Mouse (Mus musculus) adipocyte (in vitro differentiated cells): ENCODE measurements around the gene Capn8.

ENCODE experiments used
- DNase-seq: peaks from one replicate; pipeline ENCODE4 v3.0.0-alpha.2; 2016; ENCODE audit warnings: low spot score

Gene Capn8

GRCm38 (mm10) chr1:182564408-182565120 is at the start of gene Capn8:
TSS of gene Capn8 (plus strand) at chr1:182565007.
- no peak for DNase-seq

GRCm38 (mm10) chr1:182516758-182517676 is 47.8 kb upstream of the Capn8 start, which contains the start of gene Capn2:
TSS of gene Capn2 (minus strand) at chr1:182517608.
- peak; percentile 73 for DNase-seq

DNA sequence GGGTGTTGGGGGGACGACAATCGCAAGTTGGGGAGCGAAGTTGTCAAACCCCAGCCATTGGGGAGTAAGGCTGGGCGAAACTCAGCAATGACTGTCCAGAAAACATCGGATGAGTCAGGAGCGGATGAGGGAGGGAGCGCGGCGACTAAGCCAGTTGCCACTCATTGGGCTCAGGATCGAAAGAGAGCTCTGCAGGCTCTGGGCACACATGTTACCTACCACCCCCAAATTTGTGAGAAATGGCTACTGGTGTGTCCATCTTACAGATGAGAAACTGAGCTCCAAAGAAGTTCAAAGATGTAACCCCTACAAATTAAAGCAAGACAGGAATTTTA is 47.2 kb upstream of the Capn8 start:
- peak; percentile 80 for DNase-seq

GRCm38 (mm10) chr1:182518143-182518680 is 46.6 kb upstream of the Capn8 start:
- peak; percentile 64 for DNase-seq

DNA sequence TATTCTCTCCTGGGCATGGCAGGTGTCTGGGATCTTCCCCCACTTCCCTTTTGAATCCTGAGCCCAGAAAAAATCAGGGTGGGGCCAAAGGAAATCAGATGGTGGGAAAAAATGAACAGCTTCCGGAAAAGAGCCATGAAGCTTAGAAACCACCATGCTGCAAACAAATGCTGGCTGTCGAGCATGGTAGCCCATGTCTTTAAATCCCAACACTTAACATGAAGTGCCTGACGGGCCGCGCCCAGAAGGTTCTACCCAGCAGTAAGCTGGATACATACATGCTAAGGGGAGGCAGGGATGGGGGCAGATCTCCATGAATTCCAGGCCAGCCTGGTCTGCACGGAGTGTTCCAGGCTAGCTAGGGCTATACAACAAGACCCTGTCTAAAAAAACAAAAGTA is 46.0 kb upstream of the Capn8 start:
- DNase-seq: no peak

DNA sequence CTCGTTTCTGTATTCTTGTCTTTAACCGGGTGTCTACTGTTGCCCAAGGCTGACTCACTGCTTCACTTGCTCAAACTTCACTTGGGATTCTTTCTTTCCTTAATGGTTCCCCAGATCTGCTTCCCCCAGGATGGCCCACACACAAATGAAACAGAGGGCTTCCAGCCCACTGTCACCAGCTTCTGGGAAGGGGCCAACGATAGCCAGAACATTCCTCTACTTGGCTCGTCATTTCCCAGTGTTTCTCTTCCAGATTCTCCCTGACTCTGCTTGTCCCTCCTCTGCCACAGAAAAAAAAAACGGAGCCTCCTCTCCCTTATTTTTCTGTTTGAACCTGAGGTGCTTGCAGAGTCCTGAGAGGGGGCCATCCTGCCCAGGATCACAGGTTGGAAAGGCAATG is 45.5 kb upstream of the Capn8 start:
- DNase-seq: peak; percentile 76

DNA sequence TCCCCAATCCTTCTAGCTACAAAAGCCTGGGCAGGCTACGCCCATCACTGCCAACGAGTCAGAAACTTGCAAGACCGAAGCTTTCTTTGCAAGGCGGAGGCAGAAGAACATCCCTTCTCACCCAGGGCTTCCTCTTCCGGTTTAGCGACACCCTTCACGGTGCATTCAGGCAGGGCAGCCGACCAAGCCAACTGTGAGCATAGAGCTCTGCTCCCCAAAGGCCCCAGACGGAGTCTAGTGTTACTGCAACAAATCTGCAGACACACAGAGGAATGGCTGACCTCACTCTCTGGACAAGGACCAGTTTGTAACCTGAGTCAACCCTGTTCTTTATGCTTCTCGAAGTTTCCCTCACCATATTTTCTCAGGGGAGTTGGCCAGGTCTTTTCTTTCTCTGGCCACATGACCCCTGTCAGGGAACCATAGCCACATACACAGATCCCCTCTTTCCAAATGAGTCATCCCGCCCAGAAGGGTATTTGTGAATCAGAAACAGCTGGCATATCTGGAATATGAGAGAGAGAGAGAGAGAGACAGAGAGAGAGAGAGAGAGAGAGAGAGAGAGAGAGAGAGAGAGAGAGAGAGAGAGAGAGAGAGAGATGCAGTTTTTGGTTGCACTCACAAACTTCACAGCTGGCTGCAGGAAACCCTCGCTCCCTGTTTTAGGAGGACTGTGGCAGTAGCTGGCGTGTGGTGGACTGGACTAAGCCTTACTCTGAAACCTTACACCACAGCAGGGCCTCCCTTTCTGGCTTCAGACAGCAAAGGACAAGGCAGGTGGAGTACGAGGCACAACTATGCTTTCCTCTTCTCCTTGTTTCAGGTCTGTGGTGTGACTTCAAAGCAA is 44.5 kb upstream of the Capn8 start:
- DNase-seq: peak; percentile 100

GRCm38 (mm10) chr1:182520938-182521500 is 43.8 kb upstream of the Capn8 start:
- no peak for DNase-seq

- DNase-seq: peak; percentile 85
Observed at GRCm38 (mm10) chr1:182522961-182523360, 41.8 kb upstream of the Capn8 start.

- DNase-seq: no peak
Observed at GRCm38 (mm10) chr1:182523692-182524091, 41.1 kb upstream of the Capn8 start.

DNA sequence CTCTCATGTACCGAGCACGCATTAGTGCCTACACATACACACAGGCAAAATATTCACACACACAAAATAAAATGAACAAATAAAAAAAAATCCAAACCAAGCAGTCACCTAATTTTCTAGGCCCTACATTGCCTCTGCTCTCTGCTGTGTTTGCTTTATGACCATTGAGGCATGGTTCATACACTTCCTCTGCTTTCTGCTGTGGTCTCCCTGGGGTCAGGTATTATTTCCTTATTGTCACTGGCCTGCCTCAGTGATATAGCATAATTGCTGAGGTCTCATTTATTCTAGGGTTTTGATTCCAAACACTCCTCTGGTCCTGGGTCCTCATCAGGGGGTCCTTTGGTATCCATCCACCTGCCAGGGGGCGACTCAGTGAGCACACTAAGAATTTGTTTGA is 39.2 kb upstream of the Capn8 start:
- no peak for DNase-seq

DNA sequence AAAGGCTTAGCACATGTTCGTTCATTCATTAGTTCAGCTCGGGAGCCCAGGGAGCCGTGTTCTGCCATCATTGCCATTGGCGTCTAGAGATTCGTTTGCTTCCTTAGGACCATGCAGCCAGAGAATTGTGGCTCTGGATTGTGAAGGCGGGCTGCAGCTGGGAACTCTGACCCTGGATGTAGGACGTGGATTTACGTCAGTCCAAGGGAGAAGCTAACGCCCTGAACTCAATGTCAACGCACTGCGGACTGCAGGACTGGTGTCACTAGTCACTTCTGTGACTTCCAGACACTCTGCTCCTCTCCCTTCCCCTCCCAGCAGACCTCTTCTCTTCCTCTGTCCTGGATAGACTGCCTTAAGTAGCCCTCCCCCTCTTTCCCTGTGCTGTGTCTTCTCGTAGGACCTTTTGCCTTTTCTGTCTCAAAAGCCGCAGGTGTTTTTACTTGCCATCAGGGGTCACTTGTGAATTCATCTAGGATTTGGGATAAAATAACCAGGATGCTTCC is 37.5 kb upstream of the Capn8 start:
- no peak for DNase-seq

DNA sequence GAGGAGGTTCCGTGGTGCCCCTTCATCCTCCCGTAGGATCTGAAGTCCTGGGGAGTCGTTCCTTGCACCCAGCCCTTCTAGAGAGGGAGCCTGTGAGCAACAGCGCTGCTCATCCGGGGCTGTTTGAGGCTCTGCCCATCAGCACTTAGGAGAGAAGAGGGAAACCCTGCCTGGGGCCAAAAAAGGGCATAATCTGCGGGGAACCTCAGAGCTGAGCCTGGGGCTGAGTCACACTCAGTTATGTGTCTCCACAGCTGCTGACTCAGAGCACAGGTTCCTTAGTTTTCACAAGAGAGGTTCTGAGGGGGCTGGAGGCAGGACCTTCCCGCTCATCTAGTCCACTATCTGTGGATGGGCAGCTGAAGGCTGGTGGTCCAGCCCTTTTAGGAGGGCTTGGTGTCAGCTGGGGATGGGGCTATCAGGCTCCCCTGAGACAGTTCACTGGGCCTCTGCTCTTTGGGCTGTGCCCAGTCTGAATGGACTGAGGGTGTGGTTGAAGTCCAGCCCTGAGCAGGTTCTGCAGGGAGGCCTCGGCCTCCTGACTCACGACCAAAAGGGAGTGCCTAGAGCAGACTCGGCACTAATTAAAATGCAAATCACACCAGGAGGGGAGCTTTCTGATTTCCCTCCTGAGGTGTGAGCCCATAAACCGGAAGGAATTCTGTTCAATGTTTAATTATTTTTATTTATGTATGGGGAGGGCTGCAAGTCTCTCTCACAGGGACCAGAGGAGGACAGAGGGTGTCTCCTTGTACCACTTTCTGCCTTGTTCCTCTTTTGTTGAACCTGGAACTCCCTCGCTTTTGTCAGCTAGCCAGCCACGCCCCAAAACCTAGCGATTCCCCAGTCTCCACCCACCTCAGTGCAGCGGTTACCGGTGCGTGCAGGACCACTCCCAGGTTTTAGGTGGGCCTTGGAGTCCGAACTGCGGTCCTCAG is 36.6 kb upstream of the Capn8 start:
- peak; percentile 65 for DNase-seq

DNA sequence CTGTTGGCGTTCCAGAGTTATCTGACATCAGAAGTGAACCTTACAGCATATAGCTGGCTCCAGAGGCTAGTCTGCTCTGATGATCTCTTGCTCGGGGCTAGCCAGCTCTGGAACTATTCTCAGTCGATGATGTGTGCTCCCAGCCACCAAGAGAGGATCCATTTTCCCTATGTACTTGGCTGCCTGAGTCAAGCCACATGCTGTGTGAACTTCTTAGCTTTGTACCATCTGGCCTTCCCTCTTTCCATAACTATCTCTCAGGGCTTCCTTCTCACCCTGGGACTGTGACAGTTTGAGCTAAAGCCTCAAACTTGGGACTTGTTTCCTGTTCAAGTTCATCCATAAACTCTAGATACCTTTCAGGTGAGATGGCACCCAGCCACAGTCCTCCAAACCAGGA is 31.2 kb upstream of the Capn8 start:
- DNase-seq: no peak

GRCm38 (mm10) chr1:182535080-182535481 is 29.7 kb upstream of the Capn8 start:
- DNase-seq: no peak

DNA sequence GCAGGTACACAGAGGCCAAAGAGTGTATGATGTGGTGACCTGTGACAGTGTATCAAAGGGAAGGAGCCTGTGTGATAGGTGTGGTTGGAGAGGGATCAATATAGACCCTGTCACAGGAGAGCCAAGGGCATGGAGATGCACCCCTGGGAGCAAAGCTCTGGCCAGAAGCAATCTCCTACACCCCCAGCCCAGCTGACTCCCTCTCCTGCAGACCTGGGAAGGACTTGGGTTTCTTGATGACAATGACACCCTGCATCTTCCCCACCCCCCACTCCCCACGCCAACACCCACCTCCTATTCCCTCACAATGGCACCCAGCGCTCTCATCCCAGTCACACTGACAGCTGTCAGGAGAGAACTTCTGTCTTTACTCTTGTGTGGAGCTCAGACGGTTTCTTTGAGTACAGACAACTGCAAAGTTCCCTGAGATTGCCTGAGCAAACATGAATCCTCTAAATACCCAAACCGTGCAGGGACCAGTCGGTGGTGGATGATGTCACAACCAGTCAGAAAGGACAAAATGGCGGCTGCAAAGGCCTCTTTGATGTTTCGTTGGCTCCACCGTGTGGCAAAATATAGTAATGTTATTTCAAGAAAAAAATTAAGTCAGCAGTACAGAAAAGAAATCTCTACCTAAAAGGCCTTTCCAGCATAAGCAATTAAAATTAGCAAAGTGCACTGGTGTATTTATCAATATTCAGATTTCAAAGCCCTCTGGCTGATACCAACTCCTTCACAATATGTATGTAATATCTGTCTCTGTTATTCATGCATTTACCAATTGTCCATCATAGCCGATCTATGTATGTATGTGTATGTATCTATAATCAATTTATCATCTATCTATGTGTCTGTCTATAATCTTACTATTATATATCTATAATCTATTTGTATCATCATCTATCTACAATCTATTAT is 25.5 kb upstream of the Capn8 start:
- peak; percentile 94 for DNase-seq

DNA sequence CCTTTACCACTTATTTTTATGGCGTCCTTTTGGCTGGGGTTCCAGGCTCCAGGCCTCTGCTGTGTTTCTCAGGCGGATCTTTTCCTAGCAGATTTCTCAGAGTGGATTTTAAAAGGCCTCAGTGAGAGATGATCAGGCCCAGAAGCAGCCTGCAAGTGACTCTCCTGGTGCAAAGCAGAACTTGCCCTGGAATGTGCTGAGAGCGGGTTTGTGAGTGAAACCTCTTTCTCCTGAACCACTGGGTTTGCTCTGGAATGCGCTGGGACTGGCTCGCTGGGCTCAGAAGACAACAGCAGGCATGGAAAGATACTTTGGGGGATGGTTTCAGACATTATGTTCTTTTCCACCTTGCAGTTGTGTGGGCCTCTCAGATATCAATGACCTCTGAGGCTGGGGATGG is 22.7 kb upstream of the Capn8 start:
- no peak for DNase-seq

- DNase-seq: no peak
Observed at GRCm38 (mm10) chr1:182543136-182543535, 21.7 kb upstream of the Capn8 start.

DNA sequence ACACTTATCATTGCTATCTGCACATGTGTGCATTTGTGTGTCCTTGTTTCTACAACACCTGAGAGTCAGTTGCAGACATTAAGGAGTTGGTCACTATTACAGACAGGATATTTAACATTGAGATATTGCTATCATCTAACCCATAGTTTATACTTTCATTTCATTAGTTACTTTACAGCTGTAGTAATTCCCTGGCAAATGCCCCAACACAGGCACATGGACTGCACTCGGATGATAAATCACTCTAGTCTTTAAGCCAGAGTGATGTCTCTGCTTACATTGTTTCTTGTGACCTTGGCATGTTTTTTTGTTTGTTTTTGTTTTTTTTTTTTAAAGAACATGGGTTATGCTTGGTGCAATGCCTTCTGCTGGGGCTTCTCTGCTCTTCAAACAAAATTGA is 20.9 kb upstream of the Capn8 start:
- no peak for DNase-seq
